Mouse (Mus musculus) splenic B cell, adult 2 months (primary cell): ENCODE measurements around the gene Efcab11.
A peak's percentile ranks its signal among the peaks of the same experiment; 100 is the strongest.
"Not testable (repeated sequence)": the region's sequence is repeated elsewhere in the genome, so short reads cannot be mapped to it uniquely, and the experiment has no call there.

ENCODE experiments used
- DNase-seq: peaks from one replicate; pipeline ENCODE4 v3.0.0-alpha.2; 2011; ENCODE audit warnings: low read depth, low spot score
- H3K27me3 ChIP-seq: 2 replicates; pipeline ENCODE4 v1.6.1; 2012; ENCODE audit warnings: mild to moderate bottlenecking, low read length, moderate library complexity, mixed read lengths; ENCODE audit not compliant: control insufficient read depth, poor library complexity, insufficient read depth, severe bottlenecking
- H3K36me3 ChIP-seq: 2 replicates; pipeline ENCODE4 v1.6.1; 2012; ENCODE audit warnings: mild to moderate bottlenecking, low read length, moderate library complexity, mixed read lengths; ENCODE audit not compliant: control insufficient read depth, poor library complexity, insufficient read depth, severe bottlenecking

Gene Efcab11

GRCm38 (mm10) chr12:99806741-99807140 is 77.5 kb downstream of the Efcab11 start:
- H3K36me3 ChIP-seq, H3K27me3 ChIP-seq: not testable (repeated sequence)
- peak; percentile 32 for DNase-seq

GRCm38 (mm10) chr12:99795921-99796320 is 88.3 kb downstream of the Efcab11 start:
- DNase-seq, result peak; percentile 87
- no peaks in the 10 kb centered on the region for H3K27me3 ChIP-seq
- H3K36me3 ChIP-seq, result no peaks in the 10 kb centered on the region

DNA sequence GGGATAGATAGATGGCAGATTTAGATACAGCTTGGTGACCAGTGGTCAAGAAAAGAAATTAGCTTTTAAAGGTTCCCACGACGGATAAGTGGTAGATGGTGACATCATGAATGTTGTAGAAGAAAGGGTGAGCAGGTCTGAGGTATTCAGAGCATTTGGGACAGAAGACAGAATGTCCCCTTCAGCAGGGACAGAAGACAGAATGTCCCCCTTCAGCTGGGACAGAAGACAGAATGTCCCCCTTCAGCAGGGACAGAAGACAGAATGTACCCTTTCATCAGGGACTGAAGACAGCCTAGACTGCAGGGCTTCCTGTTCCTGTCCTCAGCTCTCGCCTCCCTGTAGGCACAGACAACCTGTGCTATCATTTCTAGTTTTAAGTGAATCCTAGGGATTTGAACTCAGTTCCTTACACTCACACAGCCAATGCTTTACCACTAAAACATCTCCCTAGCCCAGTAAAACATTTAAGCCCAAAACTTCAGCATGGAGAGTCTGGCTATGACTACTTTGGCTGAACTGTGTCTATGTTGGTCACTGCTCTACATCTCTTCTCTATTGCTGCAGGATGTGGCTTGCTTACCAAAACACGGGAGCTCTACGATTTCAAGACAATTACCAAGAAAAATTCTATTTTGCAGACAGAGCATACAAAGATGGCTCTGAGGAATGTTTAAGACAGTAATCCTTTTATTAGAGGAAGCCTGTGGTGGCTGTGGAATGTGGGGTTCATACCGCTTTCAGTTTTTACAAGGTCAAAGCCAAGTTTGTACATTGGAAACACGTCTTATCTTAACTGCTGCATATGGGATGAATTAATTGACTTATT is 89.2 kb downstream of the Efcab11 start:
- H3K27me3 ChIP-seq, result no peaks in the 10 kb centered on the region
- peak; percentile 23 for DNase-seq

GRCm38 (mm10) chr12:99794158-99794515 is 90.1 kb downstream of the Efcab11 start:
- DNase-seq, result no peak
- no peaks in the 10 kb centered on the region for H3K27me3 ChIP-seq
- no peaks in the 10 kb centered on the region for H3K36me3 ChIP-seq

More for the DNA sequence above, 89.2 kb downstream of the Efcab11 start:
- no peaks in the 10 kb centered on the region for H3K36me3 ChIP-seq

DNA sequence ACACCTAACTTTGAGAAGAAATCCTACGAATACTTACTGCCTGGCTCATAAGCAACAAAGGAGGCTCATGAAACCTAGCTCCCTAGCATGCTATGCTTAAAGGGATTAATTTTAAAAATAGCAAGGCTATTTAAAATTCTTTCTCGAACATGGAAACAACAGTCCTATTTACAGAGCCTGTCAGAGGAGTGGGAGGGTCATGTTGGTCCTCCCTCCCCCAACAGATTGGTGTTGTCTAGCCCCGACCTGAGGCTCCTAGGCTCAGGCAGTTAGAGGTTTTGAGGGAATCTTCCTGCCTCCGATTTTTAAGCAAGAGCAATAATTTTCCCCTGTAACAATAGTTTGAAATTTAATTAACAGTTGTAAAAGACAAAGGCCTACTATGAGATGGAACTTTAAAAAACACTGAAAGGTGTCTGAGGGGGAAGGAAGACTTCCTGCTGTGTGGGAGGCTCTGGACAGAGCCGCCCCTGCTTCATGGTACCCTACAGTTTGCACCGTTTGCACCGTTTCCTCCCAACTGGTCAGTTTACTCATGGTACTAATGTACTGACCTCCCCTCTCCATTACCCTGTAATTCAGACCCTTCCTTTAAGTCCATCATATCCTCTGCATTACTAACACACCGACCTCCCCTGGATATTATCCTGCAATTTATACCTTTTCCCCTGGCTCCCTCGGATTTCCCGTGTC is 90.6 kb downstream of the Efcab11 start:
- no peaks in the 10 kb centered on the region for H3K36me3 ChIP-seq
- H3K27me3 ChIP-seq, result no peaks in the 10 kb centered on the region
- no peak for DNase-seq

DNA sequence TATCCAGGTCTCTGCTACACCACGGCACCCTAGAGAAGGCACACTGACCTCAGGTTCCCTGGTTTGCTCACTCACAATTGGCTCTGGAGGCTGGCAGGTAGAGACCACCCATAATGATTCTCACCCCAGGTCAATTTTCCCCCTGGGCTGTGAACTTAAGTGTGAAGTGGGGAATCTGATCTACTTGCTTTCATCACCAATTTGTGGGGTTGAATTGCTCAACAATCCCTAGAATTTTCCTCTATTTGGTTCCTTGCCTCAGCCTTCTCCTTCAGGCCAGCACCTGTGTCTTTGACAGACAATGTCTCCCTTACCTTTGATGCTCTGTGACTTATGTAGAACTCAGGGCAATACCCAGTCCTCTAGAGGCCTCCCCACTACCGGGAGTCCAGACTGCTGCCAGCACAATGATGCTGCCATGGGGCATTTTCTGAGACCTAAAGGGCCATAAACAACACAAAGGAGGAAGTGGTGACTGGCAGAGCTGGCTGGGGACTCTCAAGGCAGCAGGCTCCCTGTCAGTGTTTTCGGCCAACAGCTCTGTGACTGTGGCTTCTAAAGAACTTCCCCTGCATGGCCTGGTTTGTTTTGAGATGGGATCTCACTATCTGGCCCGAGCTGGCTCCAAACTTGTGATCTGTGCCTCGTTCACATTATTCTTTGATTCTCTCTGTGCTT is 94.8 kb downstream of the Efcab11 start:
- peak; percentile 86 for DNase-seq
- H3K36me3 ChIP-seq, result no peaks in the 10 kb centered on the region
- no peaks in the 10 kb centered on the region for H3K27me3 ChIP-seq

GRCm38 (mm10) chr12:99781774-99782173 is 102.5 kb downstream of the Efcab11 start:
- DNase-seq, result no peak
- H3K36me3 ChIP-seq, result no peaks in the 10 kb centered on the region
- H3K27me3 ChIP-seq, result no peaks in the 10 kb centered on the region

- H3K36me3 ChIP-seq, result no peaks in the 10 kb centered on the region
- H3K27me3 ChIP-seq, result no peaks in the 10 kb centered on the region
- no peak for DNase-seq
These were observed 103.8 kb downstream of the Efcab11 start for GRCm38 (mm10) chr12:99780396-99780795.

- DNase-seq, result no peak
- H3K36me3 ChIP-seq, result no peaks in the 10 kb centered on the region
- H3K27me3 ChIP-seq, result no peaks in the 10 kb centered on the region
These were observed 104.3 kb downstream of the Efcab11 start for GRCm38 (mm10) chr12:99779908-99780307.

- no peaks in the 10 kb centered on the region for H3K27me3 ChIP-seq
- H3K36me3 ChIP-seq, result no peaks in the 10 kb centered on the region
- no peak for DNase-seq
These were observed 107.6 kb downstream of the Efcab11 start for GRCm38 (mm10) chr12:99776497-99777139.

DNA sequence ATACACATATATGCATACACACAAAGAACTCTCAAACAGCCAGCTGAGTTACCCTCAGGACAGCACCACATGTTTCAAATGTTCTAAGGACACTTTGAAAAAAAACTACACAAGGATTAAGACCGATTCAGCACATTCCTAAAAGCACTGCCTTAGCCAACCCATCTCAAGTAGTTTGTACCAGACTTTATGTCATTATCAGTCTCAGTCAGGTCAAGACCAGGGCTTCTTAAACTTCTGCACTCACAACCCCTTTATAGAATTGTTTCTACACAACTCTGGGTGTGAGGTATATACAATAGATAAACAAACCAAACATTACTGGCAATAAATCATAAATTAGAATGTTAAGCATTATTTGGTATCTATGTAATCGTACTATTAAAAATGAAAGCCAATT is 109.4 kb downstream of the Efcab11 start:
- no peak for DNase-seq
- H3K36me3 ChIP-seq, result no peaks in the 10 kb centered on the region

GRCm38 (mm10) chr12:99773636-99774193 is 110.5 kb downstream of the Efcab11 start:
- no peaks in the 10 kb centered on the region for H3K27me3 ChIP-seq
- DNase-seq, result peak; percentile 73
- H3K36me3 ChIP-seq, result no peaks in the 10 kb centered on the region

More for the DNA sequence above, 109.4 kb downstream of the Efcab11 start:
- H3K27me3 ChIP-seq, result no peaks in the 10 kb centered on the region

- Histone ChIP-seq H3K36me3 (no peaks in the 10 kb centered on the region), H3K27me3 (no peaks in the 10 kb centered on the region)
- no peak for DNase-seq
These were observed 113.2 kb downstream of the Efcab11 start for GRCm38 (mm10) chr12:99771018-99771417.

DNA sequence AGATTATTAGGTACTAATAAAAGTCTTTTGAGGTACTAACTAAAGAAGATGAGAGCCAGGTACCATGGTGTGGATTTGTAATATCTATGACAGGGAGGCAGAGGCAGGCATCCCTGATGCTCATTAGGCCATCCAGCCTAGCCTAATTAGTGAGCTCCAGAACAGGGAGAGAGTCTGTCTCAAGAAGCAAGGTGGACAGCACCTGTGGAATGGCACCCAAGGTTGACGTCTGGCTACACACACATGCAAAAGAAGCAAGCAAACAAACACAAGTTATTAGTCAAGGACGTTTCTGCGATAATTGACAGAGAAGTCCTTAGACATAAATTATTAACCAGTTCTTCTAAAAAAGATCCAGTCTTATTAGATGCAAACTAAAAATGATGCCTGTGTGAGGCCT is 114.6 kb downstream of the Efcab11 start:
- H3K27me3 ChIP-seq, result no peaks in the 10 kb centered on the region
- no peaks in the 10 kb centered on the region for H3K36me3 ChIP-seq
- no peak for DNase-seq
